24 mouse cellular contexts compared by ENCODE assay signal in genomic region chr19:5268875-5269274, GRCm38 (mm10). TPM values are rescaled to one million over a fixed set of nuclear protein-coding genes. Genes with fewer than 3 reads are reported as not detected.
A peak's percentile ranks its signal among the peaks of the same experiment; 100 is the strongest.
DNase-seq lines count a peak whose midpoint lies in the region; ATAC-seq lines count a peak whose summit lies in the region.
"Had no signal": no experiment of that assay in that cellular context is flagged by ENCODE, and none has a peak within 500 bp of the region (broad histone marks: within the 10 kb centered on the region; RNA-seq: fewer than 3 reads in every experiment).

No protein-coding gene starts in this region.

- H3K9ac ChIP-seq in liver, embryonic 12.5 days = no peak overlapping the region; the same call in 1 of the 2 replicates
- H3K9ac ChIP-seq: forebrain, embryonic 12.5 days; kidney, embryonic 15.5 days; midbrain, embryonic 13.5 days had no signal

- H3K9me3 ChIP-seq in liver, embryonic 12.5 days (replicated peaks) = no peaks in the 10 kb centered on the region
- H3K9me3 ChIP-seq: forebrain, embryonic 12.5 days; heart, embryonic 13.5 days; hindbrain, embryonic 13.5 days; kidney, embryonic 15.5 days; midbrain, embryonic 13.5 days had no signal

- H3K27me3 ChIP-seq in liver, embryonic 12.5 days (replicated peaks) = no peaks in the 10 kb centered on the region
- H3K27me3 ChIP-seq: forebrain, embryonic 12.5 days; heart, embryonic 13.5 days; hindbrain, embryonic 13.5 days; kidney, embryonic 15.5 days; midbrain, embryonic 13.5 days had no signal

- H3K36me3 ChIP-seq in liver, embryonic 12.5 days = peaks cover 4% of the 10 kb centered on the region

- peak; percentile 83 for DNase-seq in heart, adult 11 months
- no peak for DNase-seq in heart, postnatal 4 days
- peak; percentile 50 for DNase-seq in MEL-GATA-1-ER (ENCODE audit: extremely low read depth, low read depth)
- DNase-seq in cerebellum, postnatal 36 days = no peak
- no peak for DNase-seq in frontal cortex, postnatal 36 days (ENCODE audit: low spot score in 2 of 2)
- no peak for DNase-seq in urinary bladder, postnatal 10 days (ENCODE audit: low spot score)
- DNase-seq: adrenal gland, postnatal 10 days; cerebellum, adult 11 months; cerebellum, adult 9-11 months; heart, postnatal 14 days; kidney, adult 11 months; kidney, postnatal 4 days; right cerebral cortex, postnatal 14 days had no signal

- peak overlapping the region; percentile 88 for H3K27ac ChIP-seq in liver, embryonic 12.5 days
- H3K27ac ChIP-seq: forebrain, embryonic 12.5 days; heart, embryonic 13.5 days; hindbrain, embryonic 13.5 days; kidney, embryonic 15.5 days; macrophage; midbrain, embryonic 13.5 days; stomach, postnatal 0 days had no signal

- peaks cover 84% of the 10 kb centered on the region for H3K4me1 ChIP-seq in liver, embryonic 12.5 days

- peak overlapping the region; percentile 100 for H3K4me2 ChIP-seq in liver, embryonic 12.5 days
- H3K4me2 ChIP-seq: forebrain, embryonic 12.5 days; hindbrain, embryonic 13.5 days; kidney, embryonic 15.5 days; midbrain, embryonic 13.5 days had no signal

- H3K4me3 ChIP-seq in liver, embryonic 12.5 days = peak overlapping the region; percentile 8; the same call in 1 of the 2 replicates
- H3K4me3 ChIP-seq: forebrain, embryonic 12.5 days; heart, embryonic 13.5 days; hindbrain, embryonic 13.5 days; kidney, embryonic 15.5 days; midbrain, embryonic 13.5 days had no signal

- peak; percentile 49 for ATAC-seq in liver, embryonic 12.5 days
- ATAC-seq in megakaryocyte progenitor cell, adult 5-6 weeks (replicated peaks; ENCODE audit: poor library complexity) = peak; percentile 15; the same call in 1 of the 2 replicates
- ATAC-seq: midbrain, embryonic 13.5 days had no signal

- WGBS in liver, embryonic 12.5 days (ENCODE audit: insufficient replicate concordance) = 17% methylated on average over 3 of the region's 3 CpGs

RNA-seq across cellular contexts. Expression of gene Pacs1, which starts 4.0 kb away (rescaled TPM):
- total RNA-seq in heart, postnatal 4 days (2021) = 10 to 100 TPM; 27.6 to 28.7 TPM
- 17.2 and 19.7 TPM in 2 replicates for polyA plus RNA-seq in liver, embryonic 12.5 days (2016; fragmentation: Nextera tagmentation; extraction: Ambion mirVana)
- total RNA-seq in megakaryocyte progenitor cell, adult 5-6 weeks (2015) = 14.8 and 16.2 TPM in 2 replicates
- 5.1 and 7.1 TPM in 2 replicates for total RNA-seq in megakaryocyte progenitor cell, adult 5-6 weeks (2017)

RNA-seq across cellular contexts. Expression of gene Sf3b2, which starts 26.4 kb away (rescaled TPM):
- total RNA-seq in heart, postnatal 4 days (2021) = 100 to 1,000 TPM; 136 to 139 TPM
- polyA plus RNA-seq in liver, embryonic 12.5 days (2016; fragmentation: Nextera tagmentation; extraction: Ambion mirVana) = 183 and 187 TPM in 2 replicates
- 119 and 147 TPM in 2 replicates for total RNA-seq in megakaryocyte progenitor cell, adult 5-6 weeks (2015)
- 239 and 261 TPM in 2 replicates for total RNA-seq in megakaryocyte progenitor cell, adult 5-6 weeks (2017)

RNA-seq across cellular contexts. Expression of gene Gal3st3, which starts 29.3 kb away (rescaled TPM):
- total RNA-seq in heart, postnatal 4 days (2021) = 1 to 10 TPM; 7.4 to 9.3 TPM
- polyA plus RNA-seq in liver, embryonic 12.5 days (2016; fragmentation: Nextera tagmentation; extraction: Ambion mirVana) = 0.29 and 0.54 TPM in 2 replicates
- not detected in 2 replicates for total RNA-seq in megakaryocyte progenitor cell, adult 5-6 weeks (2015)
- total RNA-seq in megakaryocyte progenitor cell, adult 5-6 weeks (2017) = not detected in 2 replicates
- total RNA-seq: gastrocnemius, adult 18-20 months; granulocyte monocyte progenitor cell, adult 5-6 weeks had no signal
- polyA plus RNA-seq: macrophage had no signal

Comparison
In these comparisons a context has a peak if more than half of its experiments do, and no peak if none do; other contexts are left out.
1. DNase-seq: peak in heart, adult 11 months (single experiment) and MEL-GATA-1-ER (single experiment); none in heart, postnatal 4 days (single experiment), cerebellum, postnatal 36 days (0 of 2), frontal cortex, postnatal 36 days (0 of 2) and urinary bladder, postnatal 10 days (single experiment).
2. RNA of gene Gal3st3, which starts 29.3 kb away (total RNA-seq): 7.4 to 9.3 TPM in heart, postnatal 4 days; not detected in megakaryocyte progenitor cell, adult 5-6 weeks; every median in the first group is over 4 times any median in the second.